28 mouse cellular contexts compared by ENCODE assay signal in genomic region chr14:86691298-86691697, GRCm38 (mm10).
"Had no signal": no experiment of that assay in that cellular context is flagged by ENCODE, and none has a peak within 500 bp of the region (broad histone marks: within the 10 kb centered on the region; RNA-seq: fewer than 3 reads in every experiment).

No protein-coding gene starts in this region.

- H3K27me3 ChIP-seq: embryonic facial prominence, embryonic 12.5 days; embryonic facial prominence, embryonic 13.5 days; embryonic facial prominence, embryonic 15.5 days; forebrain, embryonic 12.5 days; forebrain, embryonic 13.5 days; forebrain, embryonic 15.5 days had no signal

- H3K36me3 ChIP-seq: embryonic facial prominence, embryonic 10.5 days; embryonic facial prominence, embryonic 12.5 days; embryonic facial prominence, embryonic 13.5 days; embryonic facial prominence, embryonic 15.5 days; forebrain, embryonic 10.5 days; forebrain, embryonic 12.5 days; forebrain, embryonic 15.5 days had no signal

- H3K4me1 ChIP-seq: embryonic facial prominence, embryonic 10.5 days; embryonic facial prominence, embryonic 12.5 days; embryonic facial prominence, embryonic 13.5 days; embryonic facial prominence, embryonic 15.5 days; forebrain, embryonic 12.5 days; forebrain, embryonic 13.5 days; forebrain, embryonic 15.5 days had no signal

- H3K4me3 ChIP-seq: embryonic facial prominence, embryonic 10.5 days; embryonic facial prominence, embryonic 12.5 days; embryonic facial prominence, embryonic 13.5 days; embryonic facial prominence, embryonic 15.5 days; erythroblast, embryonic 14.5 days; forebrain, embryonic 10.5 days; forebrain, embryonic 12.5 days; forebrain, embryonic 13.5 days; forebrain, embryonic 15.5 days; gastrocnemius, adult 2 months had no signal

- H3K27ac ChIP-seq: embryonic facial prominence, embryonic 10.5 days; embryonic facial prominence, embryonic 12.5 days; embryonic facial prominence, embryonic 13.5 days; embryonic facial prominence, embryonic 15.5 days; forebrain, embryonic 10.5 days; forebrain, embryonic 12.5 days; forebrain, embryonic 13.5 days; forebrain, embryonic 15.5 days; gastrocnemius, adult 2 months had no signal

- DNase-seq: cerebellum, adult 2 months; cerebellum, adult 8-10 months; cerebellum, adult 9-10 months; cerebellum, adult 9-11 months; cerebellum, postnatal 10 days; cerebellum, postnatal 14 days; cerebellum, postnatal 25 days; cerebellum, postnatal 36 days; embryo, embryonic 11 days; forebrain, postnatal 0 days; gastrocnemius, adult 2 months; gastrocnemius, postnatal 10 days; gastrocnemius, postnatal 14 days; gastrocnemius, postnatal 25 days; gastrocnemius, postnatal 36 days; heart, adult 11 months; heart, adult 18-20 months had no signal

- H3K9me3 ChIP-seq: embryonic facial prominence, embryonic 10.5 days; embryonic facial prominence, embryonic 12.5 days; embryonic facial prominence, embryonic 13.5 days; embryonic facial prominence, embryonic 15.5 days; forebrain, embryonic 10.5 days; forebrain, embryonic 12.5 days; forebrain, embryonic 13.5 days; forebrain, embryonic 15.5 days had no signal

- H3K9ac ChIP-seq: embryonic facial prominence, embryonic 12.5 days; embryonic facial prominence, embryonic 13.5 days; embryonic facial prominence, embryonic 15.5 days; forebrain, embryonic 12.5 days; forebrain, embryonic 13.5 days; forebrain, embryonic 15.5 days; forebrain, postnatal 0 days had no signal

- ATAC-seq: forebrain, embryonic 13.5 days; forebrain, embryonic 14.5 days; forebrain, embryonic 15.5 days; forebrain, embryonic 16.5 days; forebrain, postnatal 0 days had no signal

- H3K4me2 ChIP-seq: embryonic facial prominence, embryonic 12.5 days; embryonic facial prominence, embryonic 13.5 days; embryonic facial prominence, embryonic 15.5 days; forebrain, embryonic 12.5 days; forebrain, embryonic 13.5 days; forebrain, embryonic 15.5 days had no signal
